Mouse (Mus musculus) layer of hippocampus, postnatal 25 days (tissue): ENCODE measurements around the gene 4930438A08Rik. TPM values are rescaled to one million over a fixed set of nuclear protein-coding genes. Genes with fewer than 3 reads are reported as not detected.
"Not testable (repeated sequence)": the region's sequence is repeated elsewhere in the genome, so short reads cannot be mapped to it uniquely, and the experiment has no call there.

Source experiments
- DNase-seq, 2 experiments: peaks; one replicate each; pipeline ENCODE4 v3.0.0; 2022; ENCODE audit warnings: mixed read lengths in 2 of 2, low spot score in 1 of 2; ENCODE audit errors: extremely low spot score in 1 of 2
- total RNA-seq, 2 experiments: library from RNA; stranded (reverse); gene quantifications; 2 replicates each; pipeline ENCODE4 v1.2.3; 2021

The 4930438A08Rik gene
- total RNA-seq = not detected

GRCm38 (mm10) chr11:58274572-58274971 is at the start of gene 4930438A08Rik:
TSS of gene 4930438A08Rik (plus strand) at chr11:58274799.
- DNase-seq = no peak

- not testable (repeated sequence) for DNase-seq
Observed at GRCm38 (mm10) chr11:58224872-58225271, 49.7 kb upstream of the 4930438A08Rik start.

GRCm38 (mm10) chr11:58225655-58226054 is 48.9 kb upstream of the 4930438A08Rik start:
- DNase-seq = peak; percentile 49 to 70

- DNase-seq = no peak
Observed at GRCm38 (mm10) chr11:58226425-58226824, 48.2 kb upstream of the 4930438A08Rik start.

- DNase-seq = not testable (repeated sequence)
Observed at GRCm38 (mm10) chr11:58228021-58228420, 46.6 kb upstream of the 4930438A08Rik start.

- DNase-seq = no peak
Observed at GRCm38 (mm10) chr11:58230396-58230910, 44.1 kb upstream of the 4930438A08Rik start.

- no peak for DNase-seq
Observed at GRCm38 (mm10) chr11:58231156-58231555, 43.4 kb upstream of the 4930438A08Rik start.

- not testable (repeated sequence) for DNase-seq
Observed at GRCm38 (mm10) chr11:58234551-58234950, 40.0 kb upstream of the 4930438A08Rik start.

GRCm38 (mm10) chr11:58235152-58235551 is 39.4 kb upstream of the 4930438A08Rik start:
- DNase-seq = peak in 1 of 2 experiments; percentile 11

GRCm38 (mm10) chr11:58238840-58239791 is 35.5 kb upstream of the 4930438A08Rik start:
- DNase-seq = no peak

GRCm38 (mm10) chr11:58247294-58247693 is 27.3 kb upstream of the 4930438A08Rik start:
- DNase-seq = no peak

GRCm38 (mm10) chr11:58249203-58249981 is 25.2 kb upstream of the 4930438A08Rik start:
- DNase-seq = no peak

GRCm38 (mm10) chr11:58250550-58250949 is 24.0 kb upstream of the 4930438A08Rik start:
- DNase-seq = no peak

- no peak for DNase-seq
Observed at GRCm38 (mm10) chr11:58254411-58254810, 20.2 kb upstream of the 4930438A08Rik start.

GRCm38 (mm10) chr11:58257816-58258215 is 16.8 kb upstream of the 4930438A08Rik start:
- no peak for DNase-seq

- DNase-seq = no peak
Observed at GRCm38 (mm10) chr11:58260156-58260555, 14.4 kb upstream of the 4930438A08Rik start.

- no peak for DNase-seq
Observed at GRCm38 (mm10) chr11:58261826-58262225, 12.8 kb upstream of the 4930438A08Rik start.

GRCm38 (mm10) chr11:58262336-58262735 is 12.3 kb upstream of the 4930438A08Rik start:
- no peak for DNase-seq

- DNase-seq = no peak
Observed at GRCm38 (mm10) chr11:58263516-58263915, 11.1 kb upstream of the 4930438A08Rik start.

GRCm38 (mm10) chr11:58264546-58264945 is 10.1 kb upstream of the 4930438A08Rik start:
- DNase-seq = no peak

GRCm38 (mm10) chr11:58268285-58268684 is 6.3 kb upstream of the 4930438A08Rik start:
- DNase-seq = no peak
